Mouse (Mus musculus) limb, embryonic 10.5 days (tissue): Measurements from ENCODE around the gene Cers2. TPM values are rescaled to one million over a fixed set of nuclear protein-coding genes. Genes with fewer than 3 reads are reported as not detected.

Experiments used
- DNase-seq: peaks from one replicate; pipeline ENCODE4 v3.0.0-alpha.2; 2017; ENCODE audit warnings: low spot score
- H3K27ac ChIP-seq: fragments of 300-500 bp; sonication (generic); 2 replicates; pipeline ENCODE4 v1.5.1; 2016; ENCODE audit warnings: mild to moderate bottlenecking
- H3K27me3 ChIP-seq: fragments of 300-500 bp; sonication (generic); 2 replicates; pipeline ENCODE4 v1.6.1; 2016; ENCODE audit warnings: low read depth, mild to moderate bottlenecking; ENCODE audit not compliant: poor library complexity, severe bottlenecking
- H3K36me3 ChIP-seq: fragments of 300-500 bp; sonication (generic); 2 replicates; pipeline ENCODE4 v1.6.1; 2016; ENCODE audit warnings: mild to moderate bottlenecking, moderate library complexity
- H3K4me1 ChIP-seq: fragments of 300-500 bp; sonication (generic); 2 replicates; pipeline ENCODE4 v1.6.1; 2016
- H3K4me3 ChIP-seq: fragments of 300-500 bp; sonication (generic); 2 replicates; pipeline ENCODE4 v1.5.1; 2016; ENCODE audit warnings: mild to moderate bottlenecking, moderate library complexity
- H3K9me3 ChIP-seq: fragments of 300-500 bp; sonication (generic); replicated peaks from 2 replicates; pipeline ENCODE4 v1.6.1; 2016; ENCODE audit warnings: mild to moderate bottlenecking
- WGBS: fragments of 180-500 bp; shearing (Covaris S2); methylation state at CpG from one replicate; pipeline ENCODE4 v1.1.7; 2016; 5-methylcytosine and 5-hydroxymethylcytosine counted together
- polyA plus RNA-seq: library from polyadenylated mRNA; unstranded; fragments of >200 nt; fragmentation: Nextera tagmentation; extraction: Ambion mirVana; gene quantifications from 2 replicates; pipeline ENCODE4 v1.2.1, GENCODE M21; 2016

Gene Cers2
- polyA plus RNA-seq, 1 experiment from 2014 or later = 144 TPM

GRCm38 (mm10) chr3:95282381-95282864 lies 32.2 kb upstream of the Cers2 start:
- H3K9me3 ChIP-seq = no peaks in the 10 kb centered on the region
- H3K4me1 ChIP-seq = peaks cover 26% of the 10 kb centered on the region
- peak overlapping the region; percentile 80 for H3K4me3 ChIP-seq
- H3K27me3 ChIP-seq = no peaks in the 10 kb centered on the region
- peak overlapping the region; percentile 95 for H3K27ac ChIP-seq
- DNase-seq = no peak
- under 1% methylated on average over 11 of the region's 11 CpGs for WGBS
- H3K36me3 ChIP-seq = peaks cover 8% of the 10 kb centered on the region

GRCm38 (mm10) chr3:95282865-95283588 lies 31.6 kb upstream of the Cers2 start:
- no peaks in the 10 kb centered on the region for H3K27me3 ChIP-seq
- H3K27ac ChIP-seq = peak overlapping the region; percentile 95
- peak; percentile 85 for DNase-seq
- peak overlapping the region; percentile 80 for H3K4me3 ChIP-seq
- H3K9me3 ChIP-seq = no peaks in the 10 kb centered on the region
- H3K4me1 ChIP-seq = peaks cover 26% of the 10 kb centered on the region
- peaks cover 11% of the 10 kb centered on the region for H3K36me3 ChIP-seq
- WGBS = under 1% methylated on average over 51 of the region's 51 CpGs

GRCm38 (mm10) chr3:95283589-95283941 lies 31.0 kb upstream of the Cers2 start:
- peaks cover 26% of the 10 kb centered on the region for H3K4me1 ChIP-seq
- H3K27me3 ChIP-seq = no peaks in the 10 kb centered on the region
- H3K4me3 ChIP-seq = peak overlapping the region; percentile 80
- H3K9me3 ChIP-seq = no peaks in the 10 kb centered on the region
- WGBS = under 1% methylated on average over 7 of the region's 7 CpGs
- no peak for DNase-seq
- peaks cover 14% of the 10 kb centered on the region for H3K36me3 ChIP-seq
- H3K27ac ChIP-seq = peak overlapping the region; percentile 95

- 36% methylated on average over 1 of the region's 1 CpGs for WGBS
- H3K4me1 ChIP-seq = peaks cover 26% of the 10 kb centered on the region
- H3K27ac ChIP-seq = peak overlapping the region; percentile 95; the same call in 1 of the 2 replicates
- H3K9me3 ChIP-seq = no peaks in the 10 kb centered on the region
- peak overlapping the region; percentile 80 for H3K4me3 ChIP-seq
- H3K36me3 ChIP-seq = peaks cover 15% of the 10 kb centered on the region
- no peaks in the 10 kb centered on the region for H3K27me3 ChIP-seq
- DNase-seq = no peak
These were observed 30.5 kb upstream of the Cers2 start for GRCm38 (mm10) chr3:95284062-95284461.

- H3K27me3 ChIP-seq = no peaks in the 10 kb centered on the region
- 90% methylated on average over 12 of the region's 12 CpGs for WGBS
- DNase-seq = no peak
- peaks cover 14% of the 10 kb centered on the region for H3K36me3 ChIP-seq
- no peak overlapping the region for H3K27ac ChIP-seq
- no peaks in the 10 kb centered on the region for H3K9me3 ChIP-seq
- H3K4me3 ChIP-seq = peak overlapping the region; percentile 80
- peaks cover 26% of the 10 kb centered on the region for H3K4me1 ChIP-seq
These were observed 29.9 kb upstream of the Cers2 start for GRCm38 (mm10) chr3:95284501-95285281.

GRCm38 (mm10) chr3:95285390-95285789 lies 29.2 kb upstream of the Cers2 start:
- Histone ChIP-seq H3K27ac (no peak overlapping the region), H3K9me3 (no peaks in the 10 kb centered on the region), H3K36me3 (peaks cover 21% of the 10 kb centered on the region), H3K27me3 (no peaks in the 10 kb centered on the region), H3K4me1 (peaks cover 26% of the 10 kb centered on the region), H3K4me3 (no peak overlapping the region)
- WGBS = 96% methylated on average over 5 of the region's 5 CpGs
- no peak for DNase-seq

GRCm38 (mm10) chr3:95286011-95286410 lies 28.6 kb upstream of the Cers2 start:
- 67% methylated on average over 5 of the region's 5 CpGs for WGBS
- H3K9me3 ChIP-seq = no peaks in the 10 kb centered on the region

GRCm38 (mm10) chr3:95286510-95286909 lies 28.1 kb upstream of the Cers2 start:
- 90% methylated on average over 7 of the region's 7 CpGs for WGBS
- Histone ChIP-seq H3K4me1 (peaks cover 22% of the 10 kb centered on the region), H3K36me3 (peaks cover 32% of the 10 kb centered on the region), H3K9me3 (no peaks in the 10 kb centered on the region), H3K27me3 (no peaks in the 10 kb centered on the region), H3K4me3 (no peak overlapping the region), H3K27ac (no peak overlapping the region)
- DNase-seq = no peak

More at GRCm38 (mm10) chr3:95286011-95286410, 28.6 kb upstream of the Cers2 start:
- Histone ChIP-seq H3K27ac (no peak overlapping the region), H3K36me3 (peaks cover 27% of the 10 kb centered on the region), H3K27me3 (no peaks in the 10 kb centered on the region), H3K4me3 (no peak overlapping the region), H3K4me1 (peaks cover 22% of the 10 kb centered on the region)
- no peak for DNase-seq

GRCm38 (mm10) chr3:95287541-95287940 lies 27.1 kb upstream of the Cers2 start:
- DNase-seq = no peak
- WGBS = 90% methylated on average over 3 of the region's 3 CpGs
- no peak overlapping the region for H3K27ac ChIP-seq

GRCm38 (mm10) chr3:95289419-95289818 lies 25.2 kb upstream of the Cers2 start:
- no peak for DNase-seq
- 94% methylated on average over 4 of the region's 4 CpGs for WGBS
- peaks cover 58% of the 10 kb centered on the region for H3K36me3 ChIP-seq

More at GRCm38 (mm10) chr3:95287541-95287940, 27.1 kb upstream of the Cers2 start:
- Histone ChIP-seq H3K36me3 (peaks cover 40% of the 10 kb centered on the region), H3K27me3 (no peaks in the 10 kb centered on the region), H3K4me3 (no peak overlapping the region), H3K4me1 (peaks cover 15% of the 10 kb centered on the region), H3K9me3 (no peaks in the 10 kb centered on the region)

GRCm38 (mm10) chr3:95290156-95290555 lies 24.4 kb upstream of the Cers2 start:
- Histone ChIP-seq H3K27me3 (no peaks in the 10 kb centered on the region), H3K9me3 (no peaks in the 10 kb centered on the region), H3K4me3 (no peak overlapping the region), H3K27ac (no peak overlapping the region), H3K4me1 (no peaks in the 10 kb centered on the region), H3K36me3 (peaks cover 65% of the 10 kb centered on the region)
- no peak for DNase-seq
- 79% methylated on average over 6 of the region's 6 CpGs for WGBS

More at GRCm38 (mm10) chr3:95289419-95289818, 25.2 kb upstream of the Cers2 start:
- Histone ChIP-seq H3K27me3 (no peaks in the 10 kb centered on the region), H3K4me1 (peaks cover 5% of the 10 kb centered on the region), H3K4me3 (no peak overlapping the region), H3K27ac (no peak overlapping the region), H3K9me3 (no peaks in the 10 kb centered on the region)

GRCm38 (mm10) chr3:95291041-95291440 lies 23.6 kb upstream of the Cers2 start:
- whole genome bisulfite sequencing = 88% methylated on average over 4 of the region's 4 CpGs
- Histone ChIP-seq H3K36me3 (peaks cover 72% of the 10 kb centered on the region), H3K27ac (no peak overlapping the region), H3K4me1 (0 out of 2 replicates have a peak, but pooled peaks cover 4% of the 10 kb centered on the region), H3K27me3 (no peaks in the 10 kb centered on the region), H3K4me3 (no peak overlapping the region), H3K9me3 (no peaks in the 10 kb centered on the region)
- DNase-seq = no peak

GRCm38 (mm10) chr3:95292899-95293298 lies 21.7 kb upstream of the Cers2 start:
- 92% methylated on average over 2 of the region's 2 CpGs for WGBS
- Histone ChIP-seq H3K9me3 (no peaks in the 10 kb centered on the region), H3K36me3 (peaks cover 80% of the 10 kb centered on the region), H3K27ac (no peak overlapping the region), H3K27me3 (no peaks in the 10 kb centered on the region), H3K4me1 (peaks cover 9% of the 10 kb centered on the region; the same call in 1 of the 2 replicates), H3K4me3 (no peak overlapping the region)
- no peak for DNase-seq
